Mouse (Mus musculus) monocyte, adult 5-6 weeks (primary cell): ENCODE measurements around the gene Nemf. TPM values are rescaled to one million over a fixed set of nuclear protein-coding genes. Genes with fewer than 3 reads are reported as not detected.
A peak's percentile ranks its signal among the peaks of the same experiment; 100 is the strongest.
"Not testable (repeated sequence)": the region's sequence is repeated elsewhere in the genome, so short reads cannot be mapped to it uniquely, and the experiment has no call there.

Experiments used
- ATAC-seq: fragments of 153-309, 156-312 bp; replicated peaks from 2 replicates; pipeline ENCODE4 v1.8.0; 2017; ENCODE audit warnings: mild to moderate bottlenecking; ENCODE audit not compliant: low TSS enrichment, insufficient number of reproducible peaks, severe bottlenecking, poor library complexity, low FRiP score
- total RNA-seq: library from RNA; stranded (forward); fragments of 200-1000, 200-491, 200-594 nt; gene quantifications from 3 replicates; pipeline ENCODE4 v1.2.3, GENCODE M21; 2017

The Nemf gene
- total RNA-seq: 89.6 to 137 TPM (median 117 TPM) in 3 replicates

- ATAC-seq: peak; percentile 70
Measured at GRCm38 (mm10) chr12:69356546-69357299, at the start of gene Nemf. TSS of gene Nemf (minus strand) at chr12:69357165.

DNA sequence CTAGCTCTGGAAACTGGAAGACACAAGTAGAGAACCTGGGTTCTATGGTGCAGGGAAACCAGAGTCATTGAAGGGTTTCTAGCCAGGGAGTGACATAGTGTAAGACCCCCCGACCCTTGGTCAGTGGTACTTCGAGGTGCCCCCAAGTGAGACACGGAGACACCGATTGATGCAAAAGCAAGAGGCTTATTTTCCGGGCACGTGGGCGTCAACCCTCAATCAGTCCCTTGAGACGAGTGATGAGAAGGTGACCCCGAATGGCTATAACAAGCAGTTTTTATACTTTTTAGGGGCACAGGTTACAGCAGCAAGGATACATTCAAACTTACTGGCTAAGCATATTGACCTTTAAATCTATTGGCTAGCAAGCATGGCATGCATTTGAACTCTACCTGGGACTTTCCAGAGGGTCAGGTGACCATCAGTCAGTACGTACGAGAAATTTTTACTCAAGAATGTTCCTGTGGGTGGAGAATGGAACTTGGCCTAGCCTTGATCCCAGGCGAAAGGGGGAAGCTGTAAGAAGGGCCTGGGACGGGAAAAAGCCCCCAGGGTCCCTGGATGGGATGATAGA, 45.7 kb upstream of the Nemf start:
- no peak for ATAC-seq

- no peak for ATAC-seq
Measured at GRCm38 (mm10) chr12:69402100-69402499, 45.1 kb upstream of the Nemf start.

DNA sequence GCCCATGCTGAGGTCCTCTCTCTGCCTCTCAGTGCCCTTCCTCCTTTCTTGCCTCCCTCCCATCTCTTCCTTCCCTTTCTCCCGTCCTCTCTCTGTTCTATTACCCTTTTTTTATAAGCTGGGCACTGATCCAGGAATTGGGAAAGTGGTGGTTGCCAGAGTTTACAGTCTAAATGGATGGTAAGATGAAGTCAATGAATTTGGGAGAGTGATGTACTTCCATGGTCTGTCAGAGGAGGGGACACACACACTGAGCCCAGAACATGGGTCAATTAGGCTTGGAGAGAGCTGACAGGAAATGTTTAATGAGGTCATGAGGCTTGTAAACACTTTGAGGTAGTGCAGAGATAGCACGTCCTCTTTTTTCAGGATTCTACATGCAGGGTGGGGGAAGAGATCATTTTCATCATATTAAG, 43.9 kb upstream of the Nemf start:
- peak; percentile 68 for ATAC-seq

- no peak for ATAC-seq
Measured at GRCm38 (mm10) chr12:69400367-69400766, 43.4 kb upstream of the Nemf start.

DNA sequence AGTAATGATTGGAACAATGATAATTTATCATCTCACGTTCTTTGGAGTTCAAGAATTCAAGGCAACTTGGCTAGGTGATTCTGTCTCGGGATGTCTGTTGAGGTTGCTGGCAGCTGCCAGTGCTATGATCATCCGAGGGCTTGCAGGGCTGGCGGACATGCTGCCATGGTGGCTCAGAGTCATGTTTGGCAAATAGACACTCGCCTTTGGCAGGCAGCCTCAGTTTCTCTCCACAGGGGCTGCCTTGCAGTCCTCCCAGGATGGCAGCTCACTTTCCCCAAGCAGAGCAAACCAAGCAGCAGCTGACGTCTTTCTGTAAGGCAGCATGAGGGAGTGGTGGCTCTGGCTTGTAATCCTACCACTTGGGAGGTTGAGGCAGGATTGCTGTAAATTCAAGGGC, 37.5 kb upstream of the Nemf start:
- no peak for ATAC-seq

GRCm38 (mm10) chr12:69393076-69393475, 36.1 kb upstream of the Nemf start:
- ATAC-seq: no peak

DNA sequence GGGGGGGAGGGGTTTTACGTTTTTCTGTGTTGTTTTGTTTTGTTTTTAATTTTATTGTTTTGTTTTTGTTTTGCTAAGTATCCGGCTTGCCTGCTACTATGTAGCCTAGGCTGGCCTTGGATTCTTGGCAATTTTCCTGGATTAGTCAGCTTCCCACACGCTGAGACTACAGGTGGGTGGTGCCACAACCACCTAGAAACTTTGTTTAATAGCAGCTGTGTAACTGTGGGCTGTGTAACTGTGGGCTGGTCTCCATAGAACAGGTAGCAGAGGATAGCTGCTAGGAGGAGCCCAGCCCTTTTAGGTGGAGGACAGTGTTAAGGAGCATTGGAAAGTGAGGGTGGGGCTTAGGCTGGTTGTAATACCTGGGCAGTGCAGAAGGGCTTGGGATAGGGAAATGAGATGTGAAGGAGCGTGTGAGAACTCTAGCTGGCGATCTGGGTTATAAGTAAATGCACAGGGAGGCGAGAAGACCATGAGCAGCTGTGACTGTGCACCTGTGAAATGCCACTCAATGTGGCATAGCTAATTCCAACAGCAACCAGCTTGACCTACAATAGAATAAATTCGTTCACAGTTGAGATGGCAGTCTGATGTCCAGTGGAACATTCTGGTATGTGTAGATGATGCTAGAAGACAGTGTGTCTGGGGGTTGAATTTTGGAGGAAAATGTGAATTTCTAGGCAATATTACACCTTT, 33.2 kb upstream of the Nemf start:
- no peak for ATAC-seq

DNA sequence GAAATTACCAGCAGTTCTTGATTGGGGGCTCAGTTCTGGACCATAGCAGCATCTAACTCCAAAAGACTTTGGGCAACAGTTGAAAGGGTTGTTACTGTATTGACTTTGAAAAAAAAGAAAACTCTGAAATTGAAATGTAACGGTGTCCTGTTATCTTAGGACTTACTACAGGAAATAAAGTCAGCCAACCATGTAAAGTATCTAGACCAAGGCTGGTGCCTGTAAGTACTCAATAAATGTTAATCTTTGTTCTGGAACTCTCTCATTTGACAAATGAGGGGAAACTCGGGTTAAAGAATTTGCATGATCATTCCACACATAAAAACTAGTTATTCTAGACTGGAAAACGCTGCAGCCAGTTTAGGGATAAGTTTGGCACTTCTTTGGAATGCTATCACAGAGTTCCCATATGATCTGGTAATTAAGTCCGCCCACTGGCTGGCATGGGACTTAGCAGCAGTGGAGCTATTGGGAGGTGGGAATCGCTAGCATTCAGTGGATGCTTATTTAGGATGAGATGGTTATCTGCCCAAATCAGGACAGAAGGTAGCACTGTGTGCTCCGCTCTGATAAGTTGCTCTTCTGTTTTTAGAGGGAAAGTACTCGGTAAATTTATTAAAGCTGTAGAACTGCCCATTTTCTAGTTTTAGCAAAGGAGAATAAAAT, 32.4 kb upstream of the Nemf start:
- no peak for ATAC-seq

- no peak for ATAC-seq
Measured at GRCm38 (mm10) chr12:69388321-69388869, 31.4 kb upstream of the Nemf start.

DNA sequence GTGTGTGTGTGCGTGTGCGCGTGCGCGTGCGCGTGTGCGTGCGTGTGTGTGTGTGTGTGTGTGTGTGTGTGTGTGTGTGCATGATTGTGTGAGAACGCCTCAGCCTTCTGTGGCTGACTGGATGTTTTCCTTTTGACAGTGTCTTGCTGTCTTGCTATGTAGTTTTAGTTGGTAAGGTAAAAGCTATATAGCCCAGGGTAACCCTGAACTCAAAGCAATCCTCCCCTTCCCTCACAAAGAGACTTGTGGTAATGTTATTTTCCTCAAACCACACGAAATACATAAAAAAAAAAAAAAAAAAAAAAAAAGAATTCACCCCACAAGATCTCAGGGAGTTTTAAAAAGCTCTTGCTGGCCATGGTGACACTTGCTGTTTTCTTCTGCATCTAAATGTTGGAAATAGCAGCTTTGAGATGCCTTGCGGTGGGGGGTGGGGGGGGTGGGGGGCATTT, 29.3 kb upstream of the Nemf start:
- ATAC-seq: not testable (repeated sequence)

GRCm38 (mm10) chr12:69385542-69386280, 28.7 kb upstream of the Nemf start:
- peak; percentile 61 for ATAC-seq

GRCm38 (mm10) chr12:69384606-69385005, 27.6 kb upstream of the Nemf start:
- no peak for ATAC-seq

DNA sequence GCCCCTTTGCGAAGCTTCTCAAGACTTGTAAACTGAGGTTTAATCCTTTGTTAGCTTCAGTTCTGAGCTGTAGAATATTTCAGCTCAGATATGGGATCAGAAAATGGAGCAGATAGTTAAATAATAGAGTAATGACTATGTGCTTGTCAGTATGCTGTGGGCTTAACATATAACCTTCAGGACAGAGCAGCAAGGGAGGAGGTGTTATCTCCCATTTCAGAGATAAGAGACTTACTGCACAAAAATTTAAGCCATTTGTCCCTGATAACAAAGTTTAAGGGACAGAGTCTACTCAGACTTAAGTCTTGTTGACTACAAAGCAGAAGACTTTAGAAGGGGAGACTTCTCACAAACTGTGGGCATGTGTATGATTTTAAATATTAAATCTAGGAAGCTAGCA, 25.9 kb upstream of the Nemf start:
- ATAC-seq: no peak

- no peak for ATAC-seq
Measured at GRCm38 (mm10) chr12:69378558-69379454, 21.8 kb upstream of the Nemf start.

GRCm38 (mm10) chr12:69377636-69378035, 20.7 kb upstream of the Nemf start:
- ATAC-seq: not testable (repeated sequence)

DNA sequence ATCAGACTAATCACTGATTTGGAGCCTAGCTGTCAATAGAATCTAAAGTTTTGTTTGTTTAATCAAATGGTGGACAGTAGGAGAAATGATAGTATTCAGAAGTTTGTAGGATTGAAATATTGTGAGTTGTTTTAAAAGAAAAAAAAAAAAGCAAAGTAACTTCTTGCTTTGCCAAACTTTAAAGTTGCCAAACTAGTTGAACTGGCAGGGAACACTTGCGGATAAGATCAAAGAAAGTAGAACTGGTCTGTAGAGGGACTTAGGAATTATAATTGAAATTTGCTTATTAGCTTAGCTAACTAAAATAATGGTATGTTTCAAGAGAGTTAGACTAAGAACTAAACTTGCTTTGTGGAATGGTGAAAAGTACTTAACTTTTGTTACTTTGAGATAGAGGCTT, 20.2 kb upstream of the Nemf start:
- no peak for ATAC-seq
